Mouse (Mus musculus): ENCODE measurements around the gene Sap30l. TPM values are rescaled to one million over a fixed set of nuclear protein-coding genes. Genes with fewer than 3 reads are reported as not detected.
A peak's percentile ranks its signal among the peaks of the same experiment; 100 is the strongest.

Sap30l gene
- polyA plus RNA-seq, 1 experiment from 2014 or later = 21.1 TPM

DNA sequence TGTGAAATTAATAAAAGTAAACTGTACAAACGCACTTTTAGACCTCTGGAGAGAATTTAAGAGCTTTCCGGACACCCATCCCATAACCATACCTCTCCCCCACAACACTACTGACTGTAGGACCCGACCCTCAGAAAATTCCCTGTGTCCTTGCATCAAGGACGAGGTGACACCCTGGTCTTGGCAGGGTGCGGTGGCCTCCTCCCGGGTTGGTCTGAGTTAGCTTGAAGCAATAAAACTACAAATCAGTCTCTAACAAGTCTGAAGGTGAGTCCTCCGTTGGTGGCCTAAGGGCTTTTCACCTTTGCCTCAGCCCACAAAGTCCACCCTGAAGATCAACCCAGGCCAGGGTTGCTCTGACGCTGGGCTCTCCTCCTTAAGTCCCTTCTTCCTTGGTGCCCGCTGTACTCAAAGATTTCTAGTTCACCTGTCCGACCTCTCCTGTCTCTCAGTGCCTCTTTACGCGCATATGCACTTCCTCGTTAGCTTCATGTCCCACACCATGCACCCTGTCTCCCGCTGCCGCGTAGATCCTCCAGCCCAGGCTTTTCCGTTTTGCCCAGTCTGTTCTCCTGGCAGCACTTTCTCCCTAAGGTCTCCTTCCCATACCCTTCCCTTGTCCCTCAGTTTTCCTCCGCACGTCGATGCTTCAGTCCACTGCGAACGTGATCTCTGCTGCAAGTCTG, 1.0 kb upstream of the Sap30l start:
- no peak for ATAC-seq (ENCODE audit: insufficient number of reproducible peaks, insufficient read depth, low FRiP score, low TSS enrichment, low read depth)
- peak overlapping the region; percentile 92 for H3K9ac ChIP-seq (replicated peaks)
- no peaks in the 10 kb centered on the region for H3K9me3 ChIP-seq
- no peaks in the 10 kb centered on the region for H3K36me3 ChIP-seq
- peak overlapping the region; percentile 97 for H3K4me2 ChIP-seq
- H3K4me3 ChIP-seq (replicated peaks) = peak overlapping the region; percentile 96
- 11% methylated on average over 22 of the region's 22 CpGs for WGBS
- peaks cover 26% of the 10 kb centered on the region for H3K4me1 ChIP-seq (replicated peaks)
- H3K27me3 ChIP-seq = no peaks in the 10 kb centered on the region; the same call in 1 of the 2 replicates
- H3K27ac ChIP-seq = peak overlapping the region; percentile 79

DNA sequence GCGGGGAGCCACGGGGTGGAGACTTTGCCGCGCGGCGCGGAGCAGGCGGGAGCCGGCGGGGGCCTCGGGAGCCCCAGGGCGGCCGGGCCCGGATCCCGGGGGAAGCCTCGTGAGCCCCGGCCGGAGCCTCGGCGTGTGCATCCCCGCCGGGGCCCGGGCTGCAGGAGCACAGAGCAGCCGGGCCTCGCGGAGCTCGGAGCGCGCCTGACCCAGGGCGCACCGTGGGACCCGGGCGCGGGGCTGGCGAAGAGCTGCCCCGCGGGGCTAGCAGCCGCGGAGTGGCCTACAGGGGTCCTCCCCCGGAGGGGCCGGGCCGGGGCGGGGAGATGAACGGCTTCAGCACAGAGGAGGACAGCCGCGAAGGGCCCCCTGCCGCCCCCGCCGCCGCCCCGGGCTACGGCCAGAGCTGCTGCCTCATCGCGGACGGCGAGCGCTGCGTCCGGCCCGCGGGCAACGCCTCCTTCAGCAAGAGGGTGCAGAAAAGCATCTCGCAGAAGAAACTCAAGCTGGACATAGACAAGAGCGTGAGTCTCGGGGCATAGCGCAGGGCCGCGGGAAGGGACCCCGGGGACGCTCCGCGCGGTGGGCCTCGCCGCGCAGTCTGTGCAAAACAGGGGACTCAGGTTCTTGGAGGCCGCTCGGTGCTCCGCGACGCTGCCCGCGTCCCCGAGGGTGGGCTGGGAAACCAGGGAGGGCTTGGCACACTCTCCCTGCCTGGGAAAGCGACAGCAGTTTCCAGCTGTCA, 501 bp downstream of the Sap30l start:
- Histone ChIP-seq H3K4me1 (replicated peaks) (peaks cover 26% of the 10 kb centered on the region), H3K27me3 (no peaks in the 10 kb centered on the region; the same call in 1 of the 2 replicates), H3K9ac (replicated peaks) (peak overlapping the region; percentile 92), H3K27ac (peak overlapping the region; percentile 35; the same call in 1 of the 2 replicates), H3K4me2 (peak overlapping the region; percentile 97), H3K36me3 (peaks cover 6% of the 10 kb centered on the region; the same call in 1 of the 2 replicates), H3K9me3 (no peaks in the 10 kb centered on the region), H3K4me3 (replicated peaks) (peak overlapping the region; percentile 96)
- ATAC-seq (ENCODE audit: insufficient number of reproducible peaks, insufficient read depth, low FRiP score, low TSS enrichment, low read depth) = peak; percentile 24
- WGBS = under 1% methylated on average over 84 of the region's 85 CpGs

DNA sequence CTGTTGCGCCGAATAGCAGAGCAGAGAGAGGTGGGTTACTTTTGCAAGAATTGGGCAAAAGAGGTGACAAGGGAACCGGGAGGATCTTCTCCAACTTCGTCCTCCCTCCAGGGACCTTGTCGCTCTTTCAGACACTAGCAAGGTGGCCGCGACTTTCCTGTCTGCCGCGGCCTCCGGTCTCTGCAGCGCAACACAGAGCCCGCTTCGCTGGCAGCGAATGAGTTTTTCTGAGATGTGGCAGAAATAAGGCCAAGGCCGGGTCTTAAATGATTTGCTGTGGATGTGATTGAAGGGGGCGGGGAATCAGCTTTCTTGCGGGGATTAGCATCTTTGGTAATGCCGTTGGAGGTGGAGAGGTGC, 1.1 kb downstream of the Sap30l start:
- no peak for ATAC-seq (ENCODE audit: insufficient number of reproducible peaks, insufficient read depth, low FRiP score, low TSS enrichment, low read depth)
- no peak overlapping the region for H3K27ac ChIP-seq
- H3K4me3 ChIP-seq (replicated peaks) = peak overlapping the region; percentile 96
- peak overlapping the region; percentile 97 for H3K4me2 ChIP-seq
- WGBS = under 1% methylated on average over 18 of the region's 18 CpGs
- no peaks in the 10 kb centered on the region; the same call in 1 of the 2 replicates for H3K27me3 ChIP-seq
- no peaks in the 10 kb centered on the region for H3K9me3 ChIP-seq
- peaks cover 9% of the 10 kb centered on the region; the same call in 1 of the 2 replicates for H3K36me3 ChIP-seq
- H3K4me1 ChIP-seq (replicated peaks) = peaks cover 26% of the 10 kb centered on the region
- H3K9ac ChIP-seq (replicated peaks) = peak overlapping the region; percentile 92

DNA sequence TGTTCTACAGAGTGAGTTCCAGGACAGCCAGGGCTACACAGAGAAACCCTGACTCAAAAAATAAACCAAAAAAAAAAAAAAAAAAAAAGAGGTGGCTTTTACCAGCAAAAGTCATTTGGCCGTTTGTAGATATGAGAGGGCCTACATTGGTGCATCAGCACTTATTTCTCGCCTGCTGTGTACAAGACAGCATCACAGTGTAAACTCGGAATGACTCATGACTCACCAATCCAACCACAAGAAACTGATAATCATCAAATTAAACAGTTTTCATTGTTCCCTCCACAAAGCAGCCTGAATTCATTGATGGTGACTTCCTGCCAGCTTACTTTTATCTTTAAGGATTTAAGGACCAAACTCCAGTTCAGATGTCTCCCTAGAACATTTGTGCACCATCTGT, 3.6 kb downstream of the Sap30l start:
- 56% methylated on average over 3 of the region's 3 CpGs for WGBS
- Histone ChIP-seq H3K4me3 (replicated peaks) (no peak overlapping the region), H3K9me3 (no peaks in the 10 kb centered on the region), H3K27ac (no peak overlapping the region), H3K4me1 (replicated peaks) (peaks cover 25% of the 10 kb centered on the region), H3K27me3 (no peaks in the 10 kb centered on the region; the same call in none of the 2 replicates), H3K4me2 (no peak overlapping the region), H3K9ac (replicated peaks) (no peak overlapping the region), H3K36me3 (peaks cover 34% of the 10 kb centered on the region)
- ATAC-seq (ENCODE audit: insufficient number of reproducible peaks, insufficient read depth, low FRiP score, low TSS enrichment, low read depth) = no peak

DNA sequence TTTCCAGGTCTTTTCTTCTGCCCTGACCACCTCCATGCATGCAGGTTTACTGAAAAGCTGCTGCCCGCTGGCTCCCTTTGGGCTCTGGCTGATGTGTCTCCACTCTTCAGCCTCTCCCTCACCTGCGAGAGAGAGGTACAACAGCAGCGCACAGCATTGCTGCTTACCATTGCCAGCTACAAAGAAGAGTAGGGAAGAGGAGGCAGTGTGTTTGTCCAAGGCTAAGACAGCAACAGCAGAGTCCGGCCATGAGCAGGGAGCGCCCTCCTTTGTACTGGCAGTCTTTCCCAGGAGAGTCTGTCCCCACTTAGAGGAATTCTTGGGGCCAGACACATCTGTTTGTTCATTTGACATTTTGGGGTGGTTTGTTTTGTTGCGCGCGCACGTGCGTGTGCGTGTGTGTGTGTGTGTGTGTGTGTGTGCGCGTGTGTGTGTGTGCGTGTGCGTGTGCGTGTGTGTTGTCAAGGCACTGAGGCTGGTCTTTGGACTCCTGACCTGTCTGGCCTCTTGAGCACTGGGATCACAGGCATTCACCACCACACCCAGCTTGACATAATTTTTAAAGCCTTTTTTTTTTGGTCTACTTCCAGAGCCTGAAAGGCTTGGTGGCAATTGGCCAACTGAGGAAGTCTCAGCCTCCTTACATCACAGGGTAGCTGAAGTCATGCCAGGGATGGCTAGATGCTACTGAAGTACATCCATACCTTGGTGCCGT, 7.7 kb downstream of the Sap30l start:
- H3K36me3 ChIP-seq = peaks cover 55% of the 10 kb centered on the region
- no peak overlapping the region for H3K27ac ChIP-seq
- no peak overlapping the region for H3K9ac ChIP-seq (replicated peaks)
- no peaks in the 10 kb centered on the region for H3K9me3 ChIP-seq
- no peak for ATAC-seq (ENCODE audit: insufficient number of reproducible peaks, insufficient read depth, low FRiP score, low TSS enrichment, low read depth)
- WGBS = 92% methylated on average over 17 of the region's 17 CpGs
- H3K4me2 ChIP-seq = no peak overlapping the region
- peaks cover under 1% of the 10 kb centered on the region for H3K4me1 ChIP-seq (replicated peaks)
- H3K27me3 ChIP-seq = peaks cover 1% of the 10 kb centered on the region; the same call in 1 of the 2 replicates
- no peak overlapping the region for H3K4me3 ChIP-seq (replicated peaks)

DNA sequence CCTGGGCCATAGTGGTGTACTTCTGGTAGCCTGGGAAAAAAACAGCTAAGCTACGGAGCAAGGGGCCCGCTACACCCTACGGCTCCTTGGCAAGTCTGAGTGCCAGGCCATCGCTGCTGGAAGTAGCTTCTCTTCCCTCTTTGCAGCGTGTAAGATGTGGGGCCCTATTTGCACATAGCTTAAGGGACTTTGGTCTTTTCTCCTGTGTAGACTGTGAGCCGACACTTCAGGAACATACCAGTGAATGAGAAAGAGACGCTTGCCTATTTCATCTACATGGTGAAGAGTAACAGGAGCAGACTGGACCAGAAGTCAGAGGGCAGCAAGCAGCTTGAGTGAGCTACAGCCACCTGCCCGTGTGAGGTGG, 8.3 kb downstream of the Sap30l start:
- no peak for ATAC-seq (ENCODE audit: insufficient number of reproducible peaks, insufficient read depth, low FRiP score, low TSS enrichment, low read depth)
- H3K4me3 ChIP-seq (replicated peaks) = no peak overlapping the region
- no peak overlapping the region for H3K9ac ChIP-seq (replicated peaks)
- peaks cover 6% of the 10 kb centered on the region; the same call in 1 of the 2 replicates for H3K27me3 ChIP-seq
- WGBS = 94% methylated on average over 8 of the region's 8 CpGs
- no peaks in the 10 kb centered on the region; the same call in 1 of the 2 replicates for H3K4me1 ChIP-seq (replicated peaks)
- H3K36me3 ChIP-seq = peaks cover 55% of the 10 kb centered on the region
- H3K4me2 ChIP-seq = no peak overlapping the region
- H3K27ac ChIP-seq = no peak overlapping the region
- no peaks in the 10 kb centered on the region for H3K9me3 ChIP-seq

DNA sequence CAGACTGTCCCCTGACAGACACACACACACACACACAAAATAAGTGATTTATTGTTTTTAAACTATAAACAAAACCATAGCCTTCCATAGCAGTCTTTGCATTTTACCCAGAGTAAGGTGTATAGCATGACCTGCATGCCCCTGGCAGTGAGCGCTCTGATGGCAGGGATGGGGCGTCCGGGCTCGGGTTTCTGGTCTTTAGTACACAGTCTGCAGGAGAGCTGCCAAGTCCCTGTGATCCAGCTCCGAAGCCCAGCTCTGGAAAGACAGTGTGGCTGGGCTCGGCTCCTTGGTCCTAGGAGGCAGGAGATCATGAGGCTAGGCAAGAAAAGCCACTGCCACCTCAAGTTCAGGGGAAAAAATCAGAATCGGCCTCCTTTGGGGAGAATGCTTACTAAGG, 9.6 kb downstream of the Sap30l start:
- WGBS = 85% methylated on average over 7 of the region's 7 CpGs
- Histone ChIP-seq H3K27me3 (peaks cover 6% of the 10 kb centered on the region; the same call in 1 of the 2 replicates), H3K4me1 (replicated peaks) (no peaks in the 10 kb centered on the region), H3K4me2 (no peak overlapping the region), H3K9ac (replicated peaks) (no peak overlapping the region), H3K4me3 (replicated peaks) (no peak overlapping the region), H3K36me3 (peaks cover 55% of the 10 kb centered on the region), H3K27ac (no peak overlapping the region), H3K9me3 (no peaks in the 10 kb centered on the region)
- ATAC-seq (ENCODE audit: insufficient number of reproducible peaks, insufficient read depth, low FRiP score, low TSS enrichment, low read depth) = no peak

DNA sequence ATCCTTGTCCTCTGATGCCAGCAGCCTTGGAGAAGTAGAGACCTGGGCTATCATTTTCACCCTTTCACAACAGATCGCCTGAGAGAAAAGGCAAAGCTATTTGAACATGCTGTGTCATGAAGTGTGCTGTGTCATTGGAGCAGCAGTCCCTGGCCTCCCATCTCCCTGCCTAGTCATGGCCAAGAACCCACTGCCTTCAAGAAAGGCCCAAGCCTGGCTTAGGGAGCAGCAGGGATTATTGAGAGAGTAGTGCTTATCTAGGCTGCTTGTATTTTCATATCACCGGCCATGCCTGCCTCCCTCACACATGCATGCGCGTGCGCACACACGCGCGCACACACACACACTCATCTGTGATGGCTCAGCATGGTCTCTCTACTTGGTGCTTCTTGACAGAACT, 10.8 kb downstream of the Sap30l start:
- no peak for ATAC-seq (ENCODE audit: insufficient number of reproducible peaks, insufficient read depth, low FRiP score, low TSS enrichment, low read depth)
- Histone ChIP-seq H3K4me3 (replicated peaks) (no peak overlapping the region), H3K4me1 (replicated peaks) (peaks cover 3% of the 10 kb centered on the region; the same call in 1 of the 2 replicates), H3K27ac (no peak overlapping the region), H3K4me2 (no peak overlapping the region), H3K36me3 (peaks cover 49% of the 10 kb centered on the region), H3K27me3 (peaks cover 11% of the 10 kb centered on the region; the same call in 1 of the 2 replicates), H3K9ac (replicated peaks) (no peak overlapping the region), H3K9me3 (no peaks in the 10 kb centered on the region)
- 97% methylated on average over 8 of the region's 8 CpGs for WGBS

DNA sequence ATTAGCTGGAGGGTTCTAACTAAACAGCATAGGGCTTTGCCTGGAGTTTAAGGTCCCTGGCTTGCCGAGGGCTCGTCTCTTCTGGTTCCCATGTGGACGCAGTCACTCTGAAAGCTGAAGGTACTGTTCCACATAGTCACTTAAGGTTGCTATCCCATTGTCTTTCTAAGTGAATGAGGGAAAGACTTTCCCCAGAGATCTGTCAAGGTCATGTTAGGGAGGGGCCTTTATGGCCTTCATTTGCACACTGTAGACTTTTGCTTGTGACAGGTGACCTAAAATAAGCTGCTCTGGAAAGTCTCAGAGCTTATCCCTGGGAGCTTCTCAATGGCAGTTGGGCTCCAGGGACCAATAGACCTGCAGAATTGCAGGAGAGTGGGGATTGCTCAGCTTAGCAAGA, 12.2 kb downstream of the Sap30l start:
- Histone ChIP-seq H3K27ac (no peak overlapping the region), H3K9me3 (no peaks in the 10 kb centered on the region), H3K4me2 (no peak overlapping the region), H3K9ac (replicated peaks) (no peak overlapping the region), H3K4me1 (replicated peaks) (peaks cover 10% of the 10 kb centered on the region; the same call in 1 of the 2 replicates), H3K36me3 (peaks cover 35% of the 10 kb centered on the region), H3K27me3 (peaks cover 13% of the 10 kb centered on the region), H3K4me3 (replicated peaks) (no peak overlapping the region)
- 88% methylated on average over 3 of the region's 3 CpGs for WGBS
- ATAC-seq (ENCODE audit: insufficient number of reproducible peaks, insufficient read depth, low FRiP score, low TSS enrichment, low read depth) = no peak

DNA sequence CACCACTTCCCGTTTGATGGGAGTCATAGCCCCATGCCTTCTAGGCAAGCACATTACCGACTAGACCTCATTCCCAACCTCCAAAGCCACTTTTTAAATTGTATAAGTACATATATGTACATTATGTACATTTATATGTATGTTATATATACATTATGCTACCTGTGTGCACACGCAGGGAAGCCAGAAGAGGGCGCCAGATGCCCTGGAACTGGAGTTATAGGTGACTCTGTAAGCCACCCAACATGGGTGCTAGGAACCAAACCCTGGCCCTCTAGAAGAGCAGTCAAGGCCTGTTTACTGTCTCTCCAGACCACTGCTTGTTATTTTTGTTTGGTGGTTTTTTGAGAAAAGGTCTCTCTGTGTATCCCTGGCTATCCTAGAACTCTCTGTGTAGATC, 16.8 kb downstream of the Sap30l start:
- Histone ChIP-seq H3K27ac (no peak overlapping the region), H3K36me3 (no peaks in the 10 kb centered on the region), H3K4me3 (replicated peaks) (no peak overlapping the region), H3K9me3 (no peaks in the 10 kb centered on the region), H3K4me1 (replicated peaks) (peaks cover 10% of the 10 kb centered on the region; the same call in 1 of the 2 replicates), H3K27me3 (peaks cover 28% of the 10 kb centered on the region), H3K4me2 (no peak overlapping the region), H3K9ac (replicated peaks) (no peak overlapping the region)
- WGBS = 83% methylated on average over 4 of the region's 4 CpGs
- ATAC-seq (ENCODE audit: insufficient number of reproducible peaks, insufficient read depth, low FRiP score, low TSS enrichment, low read depth) = no peak

DNA sequence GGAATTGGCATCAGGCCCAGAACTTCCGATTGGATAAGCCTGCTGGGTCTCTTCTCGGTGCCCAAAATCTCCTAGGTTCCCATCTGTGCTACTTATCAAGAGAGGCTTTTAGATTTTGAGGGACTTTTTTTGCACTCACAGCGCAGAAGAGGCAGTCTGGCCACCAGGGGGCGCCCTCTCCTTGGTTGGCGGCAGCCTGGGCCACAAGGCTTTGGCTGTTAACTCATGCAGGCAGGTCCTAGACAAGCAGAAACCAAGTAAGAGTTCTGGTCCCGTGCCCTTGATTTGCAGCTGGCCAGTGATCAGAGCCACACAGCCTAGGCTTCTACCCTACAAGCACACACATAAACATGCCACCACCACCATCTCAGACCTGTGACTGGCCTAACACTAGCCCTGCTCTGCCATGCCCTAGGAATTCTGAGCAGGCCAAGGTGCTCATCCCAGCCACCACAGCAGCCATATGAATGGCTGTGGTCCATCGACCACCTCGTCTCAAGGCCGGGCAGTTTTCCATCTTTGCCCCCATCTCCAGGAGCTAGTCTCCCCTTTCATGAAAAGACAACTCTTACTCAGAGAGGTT, 18.7 kb downstream of the Sap30l start:
- H3K4me1 ChIP-seq (replicated peaks) = peaks cover 23% of the 10 kb centered on the region
- no peak overlapping the region for H3K4me3 ChIP-seq (replicated peaks)
- no peak overlapping the region for H3K4me2 ChIP-seq
- H3K27ac ChIP-seq = no peak overlapping the region
- WGBS = 31% methylated on average over 9 of the region's 9 CpGs
- H3K27me3 ChIP-seq = peaks cover 22% of the 10 kb centered on the region
- no peaks in the 10 kb centered on the region for H3K9me3 ChIP-seq
- no peaks in the 10 kb centered on the region for H3K36me3 ChIP-seq
- ATAC-seq (ENCODE audit: insufficient number of reproducible peaks, insufficient read depth, low FRiP score, low TSS enrichment, low read depth) = no peak
- no peak overlapping the region for H3K9ac ChIP-seq (replicated peaks)
